Mouse (Mus musculus): ENCODE measurements around the gene Slc3a1. TPM values are rescaled to one million over a fixed set of nuclear protein-coding genes. Genes with fewer than 3 reads are reported as not detected.

Gene Slc3a1
- polyA plus RNA-seq, 1 experiment from 2014 or later = 0.49 TPM

GRCm38 (mm10) chr17:85070658-85071057 is 42.5 kb downstream of the Slc3a1 start:
- no peaks in the 10 kb centered on the region for H3K9me3 ChIP-seq (ENCODE audit: control insufficient read depth, low read length)
- no peak overlapping the region for H3K4me2 ChIP-seq (replicated peaks; ENCODE audit: low read depth, low read length)
- no peak overlapping the region for H3K9ac ChIP-seq (ENCODE audit: low read depth, low read length)
- peaks cover 6% of the 10 kb centered on the region; the same call in 1 of the 2 replicates for H3K36me3 ChIP-seq (ENCODE audit: control insufficient read depth, insufficient read depth, low read length)
- no peak overlapping the region for H3K27ac ChIP-seq (ENCODE audit: low read depth, low read length)
- no peaks in the 10 kb centered on the region for H3K27me3 ChIP-seq (ENCODE audit: control insufficient read depth, insufficient read depth, low read length)
- H3K4me3 ChIP-seq (ENCODE audit: low read depth, low read length) = no peak overlapping the region
- no peak for DNase-seq (ENCODE audit: low spot score)
- 89% methylated on average over 6 of the region's 6 CpGs for WGBS
- ATAC-seq (ENCODE audit: low FRiP score) = no peak
- H3K4me1 ChIP-seq (replicated peaks; ENCODE audit: control insufficient read depth, insufficient read depth, low read length) = no peaks in the 10 kb centered on the region

GRCm38 (mm10) chr17:85071088-85071775 is 43.1 kb downstream of the Slc3a1 start:
- WGBS = 95% methylated on average over 8 of the region's 8 CpGs

GRCm38 (mm10) chr17:85072383-85072782 is 44.2 kb downstream of the Slc3a1 start:
- H3K4me3 ChIP-seq (ENCODE audit: low read depth, low read length) = no peak overlapping the region
- H3K4me2 ChIP-seq (replicated peaks; ENCODE audit: low read depth, low read length) = no peak overlapping the region
- H3K9me3 ChIP-seq (ENCODE audit: control insufficient read depth, low read length) = no peaks in the 10 kb centered on the region
- WGBS = 47% methylated on average over 11 of the region's 11 CpGs
- no peak overlapping the region for H3K27ac ChIP-seq (ENCODE audit: low read depth, low read length)
- DNase-seq (ENCODE audit: low spot score) = peak; percentile 12
- no peaks in the 10 kb centered on the region for H3K4me1 ChIP-seq (replicated peaks; ENCODE audit: control insufficient read depth, insufficient read depth, low read length)
- no peaks in the 10 kb centered on the region for H3K27me3 ChIP-seq (ENCODE audit: control insufficient read depth, insufficient read depth, low read length)
- ATAC-seq (ENCODE audit: low FRiP score) = no peak
- 0 out of 2 replicates have a peak, but pooled peaks cover 6% of the 10 kb centered on the region for H3K36me3 ChIP-seq (ENCODE audit: control insufficient read depth, insufficient read depth, low read length)
- H3K9ac ChIP-seq (ENCODE audit: low read depth, low read length) = no peak overlapping the region

More at GRCm38 (mm10) chr17:85071088-85071775, 43.1 kb downstream of the Slc3a1 start:
- DNase-seq (ENCODE audit: low spot score) = no peak
- H3K27ac ChIP-seq (ENCODE audit: low read depth, low read length) = no peak overlapping the region
- H3K27me3 ChIP-seq (ENCODE audit: control insufficient read depth, insufficient read depth, low read length) = no peaks in the 10 kb centered on the region
- no peak overlapping the region for H3K4me3 ChIP-seq (ENCODE audit: low read depth, low read length)
- no peak overlapping the region for H3K9ac ChIP-seq (ENCODE audit: low read depth, low read length)
- H3K4me1 ChIP-seq (replicated peaks; ENCODE audit: control insufficient read depth, insufficient read depth, low read length) = no peaks in the 10 kb centered on the region
- H3K9me3 ChIP-seq (ENCODE audit: control insufficient read depth, low read length) = no peaks in the 10 kb centered on the region
- H3K4me2 ChIP-seq (replicated peaks; ENCODE audit: low read depth, low read length) = no peak overlapping the region
- no peak for ATAC-seq (ENCODE audit: low FRiP score)
- 0 out of 2 replicates have a peak, but pooled peaks cover 6% of the 10 kb centered on the region for H3K36me3 ChIP-seq (ENCODE audit: control insufficient read depth, insufficient read depth, low read length)

- Histone ChIP-seq H3K4me1 (replicated peaks; ENCODE audit: control insufficient read depth, insufficient read depth, low read length) (no peaks in the 10 kb centered on the region), H3K9ac (ENCODE audit: low read depth, low read length) (no peak overlapping the region), H3K27me3 (ENCODE audit: control insufficient read depth, insufficient read depth, low read length) (no peaks in the 10 kb centered on the region), H3K4me3 (ENCODE audit: low read depth, low read length) (no peak overlapping the region), H3K9me3 (ENCODE audit: control insufficient read depth, low read length) (no peaks in the 10 kb centered on the region), H3K27ac (ENCODE audit: low read depth, low read length) (no peak overlapping the region), H3K36me3 (ENCODE audit: control insufficient read depth, insufficient read depth, low read length) (0 out of 2 replicates have a peak, but pooled peaks cover 6% of the 10 kb centered on the region), H3K4me2 (replicated peaks; ENCODE audit: low read depth, low read length) (no peak overlapping the region)
- WGBS = 75% methylated on average over 7 of the region's 7 CpGs
- ATAC-seq (ENCODE audit: low FRiP score) = no peak
- no peak for DNase-seq (ENCODE audit: low spot score)
These were observed 45.0 kb downstream of the Slc3a1 start for GRCm38 (mm10) chr17:85073214-85073613.

- DNase-seq (ENCODE audit: low spot score) (no peak), ATAC-seq (ENCODE audit: low FRiP score) (no peak)
- Histone ChIP-seq H3K4me1 (replicated peaks; ENCODE audit: control insufficient read depth, insufficient read depth, low read length) (no peaks in the 10 kb centered on the region), H3K9ac (ENCODE audit: low read depth, low read length) (no peak overlapping the region), H3K4me2 (replicated peaks; ENCODE audit: low read depth, low read length) (no peak overlapping the region), H3K4me3 (ENCODE audit: low read depth, low read length) (no peak overlapping the region), H3K27me3 (ENCODE audit: control insufficient read depth, insufficient read depth, low read length) (no peaks in the 10 kb centered on the region), H3K27ac (ENCODE audit: low read depth, low read length) (no peak overlapping the region), H3K9me3 (ENCODE audit: control insufficient read depth, low read length) (no peaks in the 10 kb centered on the region), H3K36me3 (ENCODE audit: control insufficient read depth, insufficient read depth, low read length) (0 out of 2 replicates have a peak, but pooled peaks cover 6% of the 10 kb centered on the region)
- WGBS = 93% methylated on average over 4 of the region's 4 CpGs
These were observed 45.9 kb downstream of the Slc3a1 start for GRCm38 (mm10) chr17:85074083-85074482.

GRCm38 (mm10) chr17:85079276-85079675 is 51.1 kb downstream of the Slc3a1 start:
- H3K4me1 ChIP-seq (replicated peaks; ENCODE audit: control insufficient read depth, insufficient read depth, low read length) = no peaks in the 10 kb centered on the region
- H3K27me3 ChIP-seq (ENCODE audit: control insufficient read depth, insufficient read depth, low read length) = no peaks in the 10 kb centered on the region
- no peak overlapping the region for H3K4me3 ChIP-seq (ENCODE audit: low read depth, low read length)
- no peak overlapping the region for H3K27ac ChIP-seq (ENCODE audit: low read depth, low read length)
- H3K9me3 ChIP-seq (ENCODE audit: control insufficient read depth, low read length) = no peaks in the 10 kb centered on the region
- DNase-seq (ENCODE audit: low spot score) (no peak), ATAC-seq (ENCODE audit: low FRiP score) (no peak)
- no peaks in the 10 kb centered on the region for H3K36me3 ChIP-seq (ENCODE audit: control insufficient read depth, insufficient read depth, low read length)
- H3K9ac ChIP-seq (ENCODE audit: low read depth, low read length) = no peak overlapping the region
- 97% methylated on average over 3 of the region's 3 CpGs for WGBS
- H3K4me2 ChIP-seq (replicated peaks; ENCODE audit: low read depth, low read length) = no peak overlapping the region

- Histone ChIP-seq H3K27ac (ENCODE audit: low read depth, low read length) (no peak overlapping the region), H3K4me3 (ENCODE audit: low read depth, low read length) (no peak overlapping the region), H3K36me3 (ENCODE audit: control insufficient read depth, insufficient read depth, low read length) (no peaks in the 10 kb centered on the region), H3K27me3 (ENCODE audit: control insufficient read depth, insufficient read depth, low read length) (no peaks in the 10 kb centered on the region), H3K4me1 (replicated peaks; ENCODE audit: control insufficient read depth, insufficient read depth, low read length) (no peaks in the 10 kb centered on the region), H3K4me2 (replicated peaks; ENCODE audit: low read depth, low read length) (no peak overlapping the region), H3K9me3 (ENCODE audit: control insufficient read depth, low read length) (no peaks in the 10 kb centered on the region), H3K9ac (ENCODE audit: low read depth, low read length) (no peak overlapping the region)
- DNase-seq (ENCODE audit: low spot score) = no peak
- ATAC-seq (ENCODE audit: low FRiP score) = no peak
- 92% methylated on average over 11 of the region's 11 CpGs for WGBS
These were observed 52.6 kb downstream of the Slc3a1 start for GRCm38 (mm10) chr17:85080781-85081180.

GRCm38 (mm10) chr17:85085335-85085734 is 57.2 kb downstream of the Slc3a1 start:
- Histone ChIP-seq H3K9ac (ENCODE audit: low read depth, low read length) (no peak overlapping the region), H3K36me3 (ENCODE audit: control insufficient read depth, insufficient read depth, low read length) (no peaks in the 10 kb centered on the region), H3K4me2 (replicated peaks; ENCODE audit: low read depth, low read length) (no peak overlapping the region), H3K4me3 (ENCODE audit: low read depth, low read length) (no peak overlapping the region), H3K27ac (ENCODE audit: low read depth, low read length) (no peak overlapping the region), H3K4me1 (replicated peaks; ENCODE audit: control insufficient read depth, insufficient read depth, low read length) (no peaks in the 10 kb centered on the region), H3K27me3 (ENCODE audit: control insufficient read depth, insufficient read depth, low read length) (no peaks in the 10 kb centered on the region), H3K9me3 (ENCODE audit: control insufficient read depth, low read length) (no peaks in the 10 kb centered on the region)
- DNase-seq (ENCODE audit: low spot score) = no peak
- no peak for ATAC-seq (ENCODE audit: low FRiP score)
- WGBS = 95% methylated on average over 2 of the region's 2 CpGs

GRCm38 (mm10) chr17:85086501-85086900 is 58.3 kb downstream of the Slc3a1 start:
- Histone ChIP-seq H3K27me3 (ENCODE audit: control insufficient read depth, insufficient read depth, low read length) (no peaks in the 10 kb centered on the region), H3K9ac (ENCODE audit: low read depth, low read length) (no peak overlapping the region), H3K4me1 (replicated peaks; ENCODE audit: control insufficient read depth, insufficient read depth, low read length) (no peaks in the 10 kb centered on the region), H3K36me3 (ENCODE audit: control insufficient read depth, insufficient read depth, low read length) (no peaks in the 10 kb centered on the region), H3K4me2 (replicated peaks; ENCODE audit: low read depth, low read length) (no peak overlapping the region), H3K9me3 (ENCODE audit: control insufficient read depth, low read length) (no peaks in the 10 kb centered on the region), H3K4me3 (ENCODE audit: low read depth, low read length) (no peak overlapping the region), H3K27ac (ENCODE audit: low read depth, low read length) (no peak overlapping the region)
- DNase-seq (ENCODE audit: low spot score) (no peak), ATAC-seq (ENCODE audit: low FRiP score) (no peak)
- WGBS = 95% methylated on average over 1 of the region's 1 CpGs

Measured in hindbrain, embryonic 11.5 days (tissue).